Mouse (Mus musculus): Measurements from ENCODE around the gene 1700037H04Rik.
A peak's percentile ranks its signal among the peaks of the same experiment; 100 is the strongest.

The 1700037H04Rik gene

GRCm38 (mm10) chr2:131159938-131160581 is at the start of gene 1700037H04Rik:
Gene 1700037H04Rik (minus strand): TSS chr2:131160081.
- DNase-seq (ENCODE audit: low spot score), result peak; percentile 82

- DNase-seq (ENCODE audit: low spot score), result no peak
These were observed 49.4 kb upstream of the 1700037H04Rik start for GRCm38 (mm10) chr2:131209125-131209795.

- DNase-seq (ENCODE audit: low spot score), result no peak
These were observed 48.5 kb upstream of the 1700037H04Rik start for GRCm38 (mm10) chr2:131208356-131208755.

GRCm38 (mm10) chr2:131206778-131207177 is 46.9 kb upstream of the 1700037H04Rik start, which contains the start of gene Ap5s1:
Gene Ap5s1 (plus strand): TSS chr2:131207078.
- no peak for DNase-seq (ENCODE audit: low spot score)

GRCm38 (mm10) chr2:131205521-131206182 is 45.8 kb upstream of the 1700037H04Rik start:
- DNase-seq (ENCODE audit: low spot score), result no peak

GRCm38 (mm10) chr2:131204410-131204981 is 44.6 kb upstream of the 1700037H04Rik start:
- DNase-seq (ENCODE audit: low spot score), result peak; percentile 75

GRCm38 (mm10) chr2:131203816-131204409 is 44.0 kb upstream of the 1700037H04Rik start:
- no peak for DNase-seq (ENCODE audit: low spot score)

- no peak for DNase-seq (ENCODE audit: low spot score)
These were observed 41.4 kb upstream of the 1700037H04Rik start for GRCm38 (mm10) chr2:131201262-131201661.

- no peak for DNase-seq (ENCODE audit: low spot score)
These were observed 40.8 kb upstream of the 1700037H04Rik start for GRCm38 (mm10) chr2:131200710-131201109.

- DNase-seq (ENCODE audit: low spot score), result no peak
These were observed 36.9 kb upstream of the 1700037H04Rik start for GRCm38 (mm10) chr2:131196606-131197316.

GRCm38 (mm10) chr2:131191005-131191390 is 31.1 kb upstream of the 1700037H04Rik start:
- DNase-seq (ENCODE audit: low spot score), result no peak

GRCm38 (mm10) chr2:131190344-131191004 is 30.6 kb upstream of the 1700037H04Rik start:
- no peak for DNase-seq (ENCODE audit: low spot score)

GRCm38 (mm10) chr2:131189521-131190309 is 29.8 kb upstream of the 1700037H04Rik start:
- no peak for DNase-seq (ENCODE audit: low spot score)

GRCm38 (mm10) chr2:131188311-131188710 is 28.4 kb upstream of the 1700037H04Rik start:
- no peak for DNase-seq (ENCODE audit: low spot score)

GRCm38 (mm10) chr2:131187602-131187922 is 27.7 kb upstream of the 1700037H04Rik start:
- DNase-seq (ENCODE audit: low spot score), result no peak

GRCm38 (mm10) chr2:131186771-131187601 is 27.1 kb upstream of the 1700037H04Rik start, which contains the start of the genes Cdc25b and Spef1:
Gene Cdc25b (plus strand): TSS chr2:131186949.
Gene Spef1 (minus strand): TSS chr2:131187282.
- no peak for DNase-seq (ENCODE audit: low spot score)

- DNase-seq (ENCODE audit: low spot score), result no peak
These were observed 26.5 kb upstream of the 1700037H04Rik start for GRCm38 (mm10) chr2:131186343-131186742.

- DNase-seq (ENCODE audit: low spot score), result no peak
These were observed 20.2 kb upstream of the 1700037H04Rik start, which contains the start of gene Cenpb for GRCm38 (mm10) chr2:131179990-131180587. Gene Cenpb (minus strand): TSS chr2:131180067.
